Mouse (Mus musculus) embryonic facial prominence, embryonic 11.5 days (tissue): ENCODE data around the gene Dennd4a. TPM values are rescaled to one million over a fixed set of nuclear protein-coding genes. Genes with fewer than 3 reads are reported as not detected.

Experiments
- ATAC-seq: fragments of 200-750 bp; cut with Nextera tagmentation; replicated peaks from 2 replicates; pipeline ENCODE4 v1.8.0; 2017; ENCODE audit warnings: low read depth; ENCODE audit not compliant: insufficient number of reproducible peaks, low FRiP score, low TSS enrichment
- DNase-seq: peaks from one replicate; pipeline ENCODE4 v3.0.0-alpha.2; 2015; ENCODE audit warnings: low spot score
- H3K27ac ChIP-seq: fragments of 300-500 bp; sonication (generic); replicated peaks from 2 replicates; pipeline ENCODE4 v1.5.1; 2014; ENCODE audit warnings: mild to moderate bottlenecking, low read depth, low read length, control low read depth
- H3K27me3 ChIP-seq: fragments of 300-500 bp; sonication (generic); 2 replicates; pipeline ENCODE4 v1.6.1; 2014; ENCODE audit warnings: mild to moderate bottlenecking, low read length, moderate library complexity, mixed read lengths; ENCODE audit not compliant: control insufficient read depth, insufficient read depth
- H3K36me3 ChIP-seq: fragments of 300-500 bp; sonication (generic); replicated peaks from 2 replicates; pipeline ENCODE4 v1.6.1; 2014; ENCODE audit warnings: low read depth, mild to moderate bottlenecking, low read length, moderate library complexity, mixed read lengths; ENCODE audit not compliant: control insufficient read depth, insufficient read depth
- H3K4me1 ChIP-seq: fragments of 300-500 bp; sonication (generic); 2 replicates; pipeline ENCODE4 v1.6.1; 2014; ENCODE audit warnings: low read length, mixed read lengths; ENCODE audit not compliant: control insufficient read depth, insufficient read depth
- H3K4me2 ChIP-seq: fragments of 300-500 bp; sonication (generic); 2 replicates; pipeline ENCODE4 v1.6.1; 2014; ENCODE audit warnings: low read depth, mild to moderate bottlenecking, control low read depth, low read length, moderate library complexity
- H3K4me3 ChIP-seq: fragments of 300-500 bp; sonication (generic); 2 replicates; pipeline ENCODE4 v1.5.1; 2014; ENCODE audit warnings: low read depth, low read length, control low read depth
- H3K9ac ChIP-seq: fragments of 300-500 bp; sonication (generic); replicated peaks from 2 replicates; pipeline ENCODE4 v1.6.1; 2014; ENCODE audit warnings: mild to moderate bottlenecking, control low read depth, low read length
- H3K9me3 ChIP-seq: fragments of 300-500 bp; sonication (generic); replicated peaks from 2 replicates; pipeline ENCODE4 v1.6.1; 2016; ENCODE audit warnings: mild to moderate bottlenecking, low read length, inconsistent platforms, mixed read lengths; ENCODE audit not compliant: control insufficient read depth
- whole genome bisulfite sequencing: fragments of 180-500 bp; shearing (Covaris S2); extraction: QIAGEN DNeasy Blood & Tissue Kit; methylation state at CpG from one replicate; pipeline ENCODE4 v1.1.7; 2014; 5-methylcytosine and 5-hydroxymethylcytosine counted together
- polyA plus RNA-seq: library from polyadenylated mRNA; unstranded; fragments of >200 nt; fragmentation: Nextera tagmentation; extraction: Ambion mirVana; gene quantifications from 2 replicates; pipeline ENCODE4 v1.2.1, GENCODE M21; 2014

The Dennd4a gene
- polyA plus RNA-seq, 1 experiment from 2014 or later: 5.6 TPM

DNA sequence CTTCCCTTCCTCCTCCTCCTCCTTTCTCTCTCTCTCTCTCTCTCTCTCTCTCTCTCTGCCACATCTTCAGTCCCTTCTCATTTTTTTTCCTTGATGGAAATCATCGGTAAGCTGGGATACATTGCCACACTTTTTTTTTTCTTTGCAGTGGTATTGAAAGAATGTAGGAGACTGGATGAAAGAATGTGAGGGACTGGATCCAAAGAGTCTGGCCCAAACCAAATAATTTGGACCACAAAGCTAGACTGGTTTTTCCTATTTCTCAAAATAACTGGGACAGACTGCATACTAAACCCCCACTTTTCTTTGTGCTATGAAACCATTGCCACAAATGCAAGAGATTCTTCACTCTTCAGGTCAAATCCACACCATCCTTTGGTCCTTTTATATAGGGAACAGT is 19.5 kb upstream of the Dennd4a start:
- H3K9me3 ChIP-seq: no peaks in the 10 kb centered on the region
- no peak overlapping the region for H3K27ac ChIP-seq
- WGBS: 60% methylated on average over 1 of the region's 1 CpGs
- no peaks in the 10 kb centered on the region for H3K27me3 ChIP-seq
- H3K4me3 ChIP-seq: no peak overlapping the region
- H3K4me1 ChIP-seq: no peaks in the 10 kb centered on the region
- no peak overlapping the region for H3K4me2 ChIP-seq
- H3K9ac ChIP-seq: no peak overlapping the region
- no peaks in the 10 kb centered on the region for H3K36me3 ChIP-seq
- ATAC-seq (no peak), DNase-seq (no peak)

GRCm38 (mm10) chr9:64792379-64793274 is 18.5 kb upstream of the Dennd4a start:
- H3K27ac ChIP-seq: no peak overlapping the region
- no peak overlapping the region for H3K9ac ChIP-seq
- H3K4me3 ChIP-seq: no peak overlapping the region
- H3K4me1 ChIP-seq: no peaks in the 10 kb centered on the region
- no peak for ATAC-seq
- H3K36me3 ChIP-seq: no peaks in the 10 kb centered on the region
- WGBS: 63% methylated on average over 10 of the region's 10 CpGs
- H3K4me2 ChIP-seq: no peak overlapping the region
- no peak for DNase-seq
- H3K9me3 ChIP-seq: no peaks in the 10 kb centered on the region
- no peaks in the 10 kb centered on the region for H3K27me3 ChIP-seq

GRCm38 (mm10) chr9:64793275-64793590 is 17.9 kb upstream of the Dennd4a start:
- H3K27ac ChIP-seq: no peak overlapping the region
- H3K4me3 ChIP-seq: no peak overlapping the region
- H3K4me2 ChIP-seq: no peak overlapping the region
- no peaks in the 10 kb centered on the region for H3K4me1 ChIP-seq
- H3K36me3 ChIP-seq: no peaks in the 10 kb centered on the region
- H3K9me3 ChIP-seq: no peaks in the 10 kb centered on the region
- no peak for DNase-seq
- no peak for ATAC-seq
- no peaks in the 10 kb centered on the region for H3K27me3 ChIP-seq
- H3K9ac ChIP-seq: no peak overlapping the region

DNA sequence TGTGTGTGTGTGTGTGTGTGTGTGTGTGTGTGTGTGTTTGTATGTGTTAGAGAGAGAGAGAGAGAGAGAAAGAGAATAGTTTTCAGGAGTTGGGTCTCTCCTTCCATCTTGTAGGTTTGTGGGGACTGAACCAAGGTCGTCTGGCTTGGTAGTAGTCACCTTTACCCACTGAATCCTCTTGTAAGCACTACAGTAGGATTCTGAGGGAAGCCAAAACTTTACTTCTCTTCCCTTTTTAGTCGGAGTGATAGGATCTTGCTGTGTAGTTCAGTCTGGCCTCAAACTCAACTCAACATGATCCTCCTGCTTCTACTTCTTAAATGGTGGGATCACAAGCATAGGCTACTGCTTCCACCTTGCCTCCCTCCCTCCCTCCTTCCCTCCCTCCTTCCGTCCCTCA is 17.3 kb upstream of the Dennd4a start:
- Histone ChIP-seq H3K36me3 (no peaks in the 10 kb centered on the region), H3K27me3 (no peaks in the 10 kb centered on the region), H3K4me2 (no peak overlapping the region), H3K9ac (no peak overlapping the region), H3K4me3 (no peak overlapping the region), H3K4me1 (no peaks in the 10 kb centered on the region), H3K27ac (no peak overlapping the region), H3K9me3 (no peaks in the 10 kb centered on the region)
- ATAC-seq (no peak), DNase-seq (no peak)
- WGBS: 65% methylated on average over 3 of the region's 3 CpGs

- Histone ChIP-seq H3K27me3 (no peaks in the 10 kb centered on the region), H3K9ac (no peak overlapping the region), H3K4me1 (no peaks in the 10 kb centered on the region), H3K4me2 (no peak overlapping the region), H3K4me3 (no peak overlapping the region), H3K9me3 (no peaks in the 10 kb centered on the region), H3K36me3 (no peaks in the 10 kb centered on the region), H3K27ac (no peak overlapping the region)
- ATAC-seq (no peak), DNase-seq (no peak)
- 71% methylated on average over 6 of the region's 6 CpGs for WGBS
These were observed 16.4 kb upstream of the Dennd4a start for GRCm38 (mm10) chr9:64794448-64795420.

- 66% methylated on average over 3 of the region's 3 CpGs for WGBS
- Histone ChIP-seq H3K27me3 (no peaks in the 10 kb centered on the region), H3K4me1 (no peaks in the 10 kb centered on the region), H3K4me2 (no peak overlapping the region), H3K9ac (no peak overlapping the region), H3K36me3 (no peaks in the 10 kb centered on the region), H3K4me3 (no peak overlapping the region), H3K27ac (no peak overlapping the region), H3K9me3 (no peaks in the 10 kb centered on the region)
- DNase-seq (no peak), ATAC-seq (no peak)
These were observed 15.1 kb upstream of the Dennd4a start for GRCm38 (mm10) chr9:64795846-64796615.

DNA sequence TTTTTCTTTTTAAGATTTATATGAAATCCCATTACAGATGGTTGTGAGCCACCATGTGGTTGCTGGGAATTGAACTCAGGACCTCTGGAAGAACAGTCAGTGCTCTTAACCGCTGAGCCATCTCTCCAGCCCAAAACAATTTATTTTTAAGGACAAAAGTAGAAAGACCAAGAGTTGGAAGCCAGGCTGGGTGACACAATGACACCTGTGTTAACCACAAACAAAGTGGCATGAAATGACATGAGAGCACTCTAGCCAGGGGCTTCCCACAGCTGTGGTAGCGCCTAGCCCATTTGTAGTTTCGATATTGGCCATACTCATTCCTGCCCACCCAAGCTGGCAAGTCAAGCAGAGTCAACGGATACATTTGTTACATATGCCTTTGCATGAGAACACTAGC is 13.7 kb upstream of the Dennd4a start:
- 89% methylated on average over 4 of the region's 4 CpGs for WGBS
- H3K9ac ChIP-seq: no peak overlapping the region
- H3K36me3 ChIP-seq: no peaks in the 10 kb centered on the region
- DNase-seq (no peak), ATAC-seq (no peak)
- no peaks in the 10 kb centered on the region for H3K9me3 ChIP-seq
- no peak overlapping the region for H3K27ac ChIP-seq
- no peak overlapping the region for H3K4me2 ChIP-seq
- no peaks in the 10 kb centered on the region for H3K4me1 ChIP-seq
- no peaks in the 10 kb centered on the region for H3K27me3 ChIP-seq
- no peak overlapping the region for H3K4me3 ChIP-seq
